Mouse (Mus musculus): ENCODE results near the gene Slc11a1. TPM values are rescaled to one million over a fixed set of nuclear protein-coding genes. Genes with fewer than 3 reads are reported as not detected.

Gene Slc11a1
- polyA plus RNA-seq, 1 experiment from 2014 or later = 1.7 TPM

GRCm38 (mm10) chr1:74401015-74401702 is 26.2 kb downstream of the Slc11a1 start:
- H3K27me3 ChIP-seq = no peaks in the 10 kb centered on the region
- no peaks in the 10 kb centered on the region for H3K36me3 ChIP-seq (replicated peaks)
- no peak overlapping the region for H3K4me3 ChIP-seq (replicated peaks)
- ATAC-seq (ENCODE audit: low FRiP score) = no peak
- no peaks in the 10 kb centered on the region for H3K9me3 ChIP-seq
- peaks cover 8% of the 10 kb centered on the region; the same call in 1 of the 2 replicates for H3K4me1 ChIP-seq
- H3K9ac ChIP-seq = no peak overlapping the region
- H3K4me2 ChIP-seq = no peak overlapping the region
- WGBS = 61% methylated on average over 16 of the region's 16 CpGs
- no peak overlapping the region for H3K27ac ChIP-seq

GRCm38 (mm10) chr1:74404206-74404605 is 29.2 kb downstream of the Slc11a1 start:
- H3K4me1 ChIP-seq = no peaks in the 10 kb centered on the region
- no peaks in the 10 kb centered on the region for H3K36me3 ChIP-seq (replicated peaks)
- H3K9me3 ChIP-seq = no peaks in the 10 kb centered on the region
- H3K27ac ChIP-seq = no peak overlapping the region
- WGBS = 93% methylated on average over 4 of the region's 4 CpGs
- no peak for ATAC-seq (ENCODE audit: low FRiP score)
- H3K9ac ChIP-seq = no peak overlapping the region
- H3K4me3 ChIP-seq (replicated peaks) = no peak overlapping the region
- H3K27me3 ChIP-seq = no peaks in the 10 kb centered on the region
- no peak overlapping the region for H3K4me2 ChIP-seq

GRCm38 (mm10) chr1:74408589-74409504 is 33.9 kb downstream of the Slc11a1 start, which contains the start of gene Vil1:
TSS of gene Vil1 (plus strand) at chr1:74409376.
- Histone ChIP-seq H3K27ac (no peak within 1 kb of the TSS), H3K9ac (no peak within 1 kb of the TSS), H3K36me3 (replicated peaks) (no peaks in the 10 kb centered on the region), H3K4me2 (no peak within 1 kb of the TSS), H3K4me3 (replicated peaks) (no peak within 1 kb of the TSS), H3K9me3 (no peaks in the 10 kb centered on the region), H3K4me1 (no peaks in the 10 kb centered on the region), H3K27me3 (no peaks in the 10 kb centered on the region)
- ATAC-seq (ENCODE audit: low FRiP score) = no peak
- 63% methylated on average over 13 of the region's 15 CpGs for WGBS

- no peaks in the 10 kb centered on the region for H3K27me3 ChIP-seq
- 49% methylated on average over 2 of the region's 2 CpGs for WGBS
- H3K27ac ChIP-seq = no peak overlapping the region
- H3K4me2 ChIP-seq = no peak overlapping the region
- H3K9me3 ChIP-seq = no peaks in the 10 kb centered on the region
- H3K9ac ChIP-seq = no peak overlapping the region
- no peak for ATAC-seq (ENCODE audit: low FRiP score)
- no peaks in the 10 kb centered on the region for H3K4me1 ChIP-seq
- H3K36me3 ChIP-seq (replicated peaks) = no peaks in the 10 kb centered on the region
- H3K4me3 ChIP-seq (replicated peaks) = no peak overlapping the region
Observed at GRCm38 (mm10) chr1:74411753-74412325, 36.8 kb downstream of the Slc11a1 start.

GRCm38 (mm10) chr1:74412711-74413110 is 37.7 kb downstream of the Slc11a1 start:
- Histone ChIP-seq H3K9me3 (no peaks in the 10 kb centered on the region), H3K27me3 (no peaks in the 10 kb centered on the region), H3K4me1 (no peaks in the 10 kb centered on the region), H3K36me3 (replicated peaks) (no peaks in the 10 kb centered on the region), H3K4me2 (no peak overlapping the region), H3K27ac (no peak overlapping the region), H3K9ac (no peak overlapping the region), H3K4me3 (replicated peaks) (no peak overlapping the region)
- ATAC-seq (ENCODE audit: low FRiP score) = no peak
- 89% methylated on average over 8 of the region's 8 CpGs for WGBS

GRCm38 (mm10) chr1:74415143-74415542 is 40.1 kb downstream of the Slc11a1 start:
- WGBS = 49% methylated on average over 4 of the region's 4 CpGs
- no peak overlapping the region for H3K4me2 ChIP-seq
- no peak for ATAC-seq (ENCODE audit: low FRiP score)
- no peak overlapping the region for H3K27ac ChIP-seq
- no peak overlapping the region for H3K9ac ChIP-seq
- H3K9me3 ChIP-seq = no peaks in the 10 kb centered on the region
- H3K36me3 ChIP-seq (replicated peaks) = no peaks in the 10 kb centered on the region
- H3K27me3 ChIP-seq = no peaks in the 10 kb centered on the region
- 0 out of 2 replicates have a peak, but pooled peaks cover 2% of the 10 kb centered on the region for H3K4me1 ChIP-seq
- H3K4me3 ChIP-seq (replicated peaks) = no peak overlapping the region

GRCm38 (mm10) chr1:74418747-74419439 is 43.9 kb downstream of the Slc11a1 start:
- 84% methylated on average over 17 of the region's 17 CpGs for WGBS
- Histone ChIP-seq H3K9me3 (no peaks in the 10 kb centered on the region), H3K36me3 (replicated peaks) (no peaks in the 10 kb centered on the region), H3K4me3 (replicated peaks) (no peak overlapping the region), H3K4me1 (0 out of 2 replicates have a peak, but pooled peaks cover 2% of the 10 kb centered on the region), H3K27ac (no peak overlapping the region), H3K9ac (no peak overlapping the region), H3K4me2 (no peak overlapping the region), H3K27me3 (no peaks in the 10 kb centered on the region)
- no peak for ATAC-seq (ENCODE audit: low FRiP score)

GRCm38 (mm10) chr1:74419440-74419794 is 44.4 kb downstream of the Slc11a1 start:
- 77% methylated on average over 9 of the region's 9 CpGs for WGBS
- ATAC-seq (ENCODE audit: low FRiP score) = no peak
- Histone ChIP-seq H3K4me1 (0 out of 2 replicates have a peak, but pooled peaks cover 2% of the 10 kb centered on the region), H3K36me3 (replicated peaks) (no peaks in the 10 kb centered on the region), H3K9ac (no peak overlapping the region), H3K27me3 (no peaks in the 10 kb centered on the region), H3K9me3 (no peaks in the 10 kb centered on the region), H3K4me2 (no peak overlapping the region), H3K4me3 (replicated peaks) (no peak overlapping the region), H3K27ac (no peak overlapping the region)

GRCm38 (mm10) chr1:74423147-74423546 is 48.2 kb downstream of the Slc11a1 start:
- no peak for ATAC-seq (ENCODE audit: low FRiP score)
- Histone ChIP-seq H3K36me3 (replicated peaks) (no peaks in the 10 kb centered on the region), H3K4me3 (replicated peaks) (no peak overlapping the region), H3K27ac (no peak overlapping the region), H3K27me3 (no peaks in the 10 kb centered on the region), H3K4me2 (no peak overlapping the region), H3K9me3 (no peaks in the 10 kb centered on the region), H3K4me1 (0 out of 2 replicates have a peak, but pooled peaks cover 2% of the 10 kb centered on the region), H3K9ac (no peak overlapping the region)
- WGBS = 38% methylated on average over 8 of the region's 8 CpGs

- no peak overlapping the region for H3K4me3 ChIP-seq (replicated peaks)
- 88% methylated on average over 7 of the region's 7 CpGs for WGBS
- no peak for ATAC-seq (ENCODE audit: low FRiP score)
- no peak overlapping the region for H3K27ac ChIP-seq
- H3K4me1 ChIP-seq = no peaks in the 10 kb centered on the region
- H3K9me3 ChIP-seq = no peaks in the 10 kb centered on the region
- H3K9ac ChIP-seq = no peak overlapping the region
- no peaks in the 10 kb centered on the region for H3K36me3 ChIP-seq (replicated peaks)
- H3K4me2 ChIP-seq = no peak overlapping the region
- H3K27me3 ChIP-seq = no peaks in the 10 kb centered on the region
Observed at GRCm38 (mm10) chr1:74425845-74426244, 50.9 kb downstream of the Slc11a1 start.

- ATAC-seq (ENCODE audit: low FRiP score) = no peak
- WGBS = 94% methylated on average over 6 of the region's 6 CpGs
- H3K36me3 ChIP-seq (replicated peaks) = peaks cover 32% of the 10 kb centered on the region
Observed at GRCm38 (mm10) chr1:74433220-74433619, 58.2 kb downstream of the Slc11a1 start.

GRCm38 (mm10) chr1:74434596-74434995 is 59.6 kb downstream of the Slc11a1 start:
- Histone ChIP-seq H3K27ac (no peak overlapping the region), H3K4me2 (no peak overlapping the region), H3K27me3 (no peaks in the 10 kb centered on the region), H3K4me3 (replicated peaks) (no peak overlapping the region), H3K4me1 (no peaks in the 10 kb centered on the region), H3K9ac (no peak overlapping the region), H3K9me3 (no peaks in the 10 kb centered on the region), H3K36me3 (replicated peaks) (peaks cover 44% of the 10 kb centered on the region)
- no peak for ATAC-seq (ENCODE audit: low FRiP score)
- 77% methylated on average over 5 of the region's 5 CpGs for WGBS

More at GRCm38 (mm10) chr1:74433220-74433619, 58.2 kb downstream of the Slc11a1 start:
- Histone ChIP-seq H3K4me2 (no peak overlapping the region), H3K27ac (no peak overlapping the region), H3K27me3 (no peaks in the 10 kb centered on the region), H3K4me3 (replicated peaks) (no peak overlapping the region), H3K9me3 (no peaks in the 10 kb centered on the region), H3K4me1 (no peaks in the 10 kb centered on the region), H3K9ac (no peak overlapping the region)

All from forebrain, embryonic 12.5 days (tissue).